Mouse (Mus musculus): ENCODE measurements at regions not wholly inside any gene's neighbourhood (a gene's known extent, or its start where the extent isn't known, plus 50 kb on each side); places are given as distances from the start of the nearest gene placed in this dataset.

DNA sequence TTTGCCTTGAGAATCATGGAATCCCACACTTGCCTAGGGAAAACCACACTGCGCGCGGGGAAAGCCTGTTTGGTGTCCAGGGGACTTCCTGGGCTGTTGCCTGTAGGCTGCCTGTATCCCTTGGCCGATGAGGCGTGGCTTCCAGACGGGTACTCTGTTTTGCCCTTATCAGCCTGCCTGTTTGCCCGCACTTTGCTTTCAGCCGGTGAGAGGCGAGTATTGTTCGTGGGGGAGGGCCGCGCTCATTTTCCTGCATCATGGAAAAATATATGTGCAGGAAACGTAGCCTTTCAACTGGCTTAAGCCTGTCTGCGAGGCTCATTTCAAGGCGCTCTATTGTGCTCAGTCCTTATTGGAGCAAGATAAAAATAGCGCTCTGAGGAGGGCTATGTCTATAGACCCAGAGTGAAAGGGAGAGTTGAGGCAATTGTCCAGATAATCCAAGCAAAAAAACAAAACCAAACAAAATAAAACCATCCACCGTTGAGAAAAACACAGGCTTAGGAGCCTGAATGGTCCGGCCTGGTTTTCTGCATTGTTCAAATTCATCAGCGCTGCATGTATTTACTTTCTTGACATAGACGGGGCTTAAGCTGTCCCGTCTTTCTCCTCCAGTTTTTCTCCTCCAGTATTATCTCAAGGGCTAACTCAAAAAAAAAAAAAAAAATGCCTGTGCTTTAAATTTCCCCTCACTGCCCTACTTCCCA lies 67.9 kb downstream of the Klf5 start:
- peak; percentile 4 to 8 for DNase-seq
- intact Hi-C loops (cut with DNase I), result no loop called here

DNA sequence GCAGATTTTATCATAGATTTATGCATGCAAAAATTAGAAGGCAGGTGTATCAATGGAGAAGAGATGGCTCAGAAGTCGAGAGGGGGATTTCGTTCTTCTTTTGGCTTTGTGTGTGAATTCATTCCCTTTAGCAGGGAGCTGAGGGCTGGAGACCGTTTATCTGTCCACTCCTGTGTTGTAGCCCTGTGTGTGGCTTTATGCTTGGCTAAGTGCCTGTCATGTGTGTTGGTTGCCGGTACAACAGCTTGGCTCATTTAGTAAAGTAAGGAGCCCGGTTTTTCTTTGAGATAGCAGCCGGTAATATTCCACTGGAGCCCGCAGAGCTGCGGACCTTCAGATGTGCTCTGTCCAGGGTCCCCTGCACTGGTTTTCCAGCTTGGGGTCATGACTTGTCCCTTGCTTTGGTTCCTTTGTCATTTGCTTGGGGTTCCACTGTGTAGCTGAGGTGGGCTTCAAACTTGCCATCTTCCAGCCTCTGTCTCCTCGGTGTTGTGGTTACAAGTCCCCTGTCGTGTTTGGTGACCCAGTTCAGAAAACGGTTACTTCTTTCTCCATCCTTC lies 68.6 kb downstream of the Klf5 start:
- DNase-seq, result no peak
- intact Hi-C loops (cut with DNase I), result no loop called here

DNA sequence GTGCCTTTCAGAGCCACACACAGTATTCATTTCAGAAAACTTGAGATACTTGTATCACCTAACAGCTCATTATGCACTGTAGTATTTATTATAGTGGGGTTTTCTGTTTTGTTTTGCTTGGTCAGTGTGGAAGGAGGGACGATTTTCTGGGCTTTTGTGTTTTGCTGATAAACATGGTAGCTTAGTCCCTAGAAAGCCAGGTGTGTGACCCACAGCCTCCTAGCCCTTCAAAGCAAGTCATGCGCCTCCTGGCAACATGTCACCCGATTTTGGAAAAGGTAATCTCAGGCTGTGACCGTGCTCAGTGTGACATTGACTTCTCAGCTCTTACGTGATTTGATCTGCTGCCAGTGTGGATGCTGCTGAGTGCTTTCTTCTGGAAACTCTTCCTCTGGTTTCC lies 70.9 kb downstream of the Klf5 start:
- intact Hi-C loops (cut with DNase I), result no loop called here
- no peak for DNase-seq

DNA sequence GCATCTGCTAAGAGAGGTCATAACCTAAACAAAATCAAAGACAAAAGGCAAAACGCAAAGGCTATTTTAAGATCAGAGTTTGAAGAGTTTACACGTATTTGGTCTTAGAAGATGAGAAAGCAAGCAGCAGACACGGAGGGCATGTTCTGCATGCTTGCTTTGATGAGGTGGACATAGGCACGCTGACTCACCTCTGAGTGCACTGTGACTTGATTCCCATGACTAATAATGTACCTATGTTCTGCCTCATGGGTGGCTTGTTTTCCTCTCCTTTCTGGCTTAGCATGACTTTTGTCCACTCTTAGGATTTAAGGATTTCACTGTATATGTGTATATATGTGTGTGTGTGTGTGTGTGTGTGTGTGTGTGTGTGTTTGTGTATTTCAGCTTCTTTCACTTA lies 75.2 kb downstream of the Klf5 start:
- intact Hi-C loops (cut with DNase I), result no loop called here
- no peak for DNase-seq

DNA sequence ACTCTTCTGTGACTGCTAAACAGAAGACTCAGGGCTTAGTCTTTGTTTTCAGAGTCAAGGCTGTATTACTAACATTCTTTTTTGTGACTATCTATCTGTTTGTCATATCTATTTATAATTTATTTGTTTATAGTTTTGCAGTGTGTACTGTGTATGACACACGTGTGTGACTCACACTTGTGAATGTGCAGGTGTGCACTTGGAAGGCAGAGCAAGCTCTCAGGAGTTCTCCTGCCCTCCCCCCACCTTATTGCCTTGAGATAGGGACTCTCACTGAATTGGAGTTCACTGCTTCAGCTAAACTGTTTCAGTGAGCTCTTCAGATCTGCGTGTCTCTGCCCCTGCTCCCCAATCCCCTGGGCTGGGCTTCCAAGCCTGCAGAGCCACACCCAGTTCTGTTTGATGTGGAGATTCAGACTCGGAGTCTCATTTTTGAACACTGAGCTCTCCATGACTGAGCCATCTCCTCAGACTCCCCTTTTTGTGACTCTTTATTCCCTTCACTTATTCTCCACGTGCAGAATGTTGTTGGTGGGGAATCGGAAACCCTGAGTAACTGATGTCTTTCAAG lies 76.6 kb downstream of the Klf5 start:
- intact Hi-C loops (cut with DNase I), result no loop called here
- DNase-seq, result no peak

DNA sequence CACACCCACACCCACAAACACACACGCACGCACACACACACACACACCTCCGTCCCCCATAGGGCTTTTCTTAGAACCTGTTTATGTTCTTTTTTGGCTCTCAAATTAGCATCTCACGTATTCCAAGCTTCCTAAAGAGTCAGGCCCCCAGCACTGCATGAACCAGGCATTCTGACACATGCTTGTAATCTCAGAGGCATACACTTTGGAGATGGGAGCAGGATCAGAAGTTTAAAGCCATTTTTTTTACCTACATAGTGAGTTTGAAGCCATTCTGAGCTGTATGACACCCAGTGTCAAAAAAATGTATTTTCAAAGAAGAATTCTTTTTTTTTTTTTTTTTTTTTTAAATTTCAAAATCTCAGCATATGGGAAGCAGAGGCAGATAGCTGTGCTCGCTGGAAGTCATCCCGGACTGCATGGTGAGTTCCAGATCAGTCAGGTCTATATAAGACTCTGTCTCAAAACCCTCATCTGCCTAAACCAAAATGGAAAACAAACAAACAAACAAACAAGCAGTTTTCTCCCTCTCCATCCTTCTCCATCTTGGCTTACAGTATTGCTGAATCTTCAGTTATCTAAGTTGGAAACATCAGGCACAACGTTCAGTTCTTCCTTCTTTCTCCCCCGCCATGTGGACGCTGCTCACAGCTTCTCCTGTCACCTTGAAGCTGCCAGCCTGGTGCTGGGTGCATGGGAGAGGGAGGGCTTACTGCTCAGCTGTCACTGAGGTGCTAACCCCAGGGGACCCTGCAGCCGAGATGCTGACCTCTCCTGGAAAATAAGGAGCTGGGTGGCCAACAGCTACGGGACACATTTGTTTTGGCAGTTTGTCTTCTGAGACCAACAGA lies 78.4 kb downstream of the Klf5 start:
- intact Hi-C loops (cut with DNase I), result no loop called here
- DNase-seq, result no peak

DNA sequence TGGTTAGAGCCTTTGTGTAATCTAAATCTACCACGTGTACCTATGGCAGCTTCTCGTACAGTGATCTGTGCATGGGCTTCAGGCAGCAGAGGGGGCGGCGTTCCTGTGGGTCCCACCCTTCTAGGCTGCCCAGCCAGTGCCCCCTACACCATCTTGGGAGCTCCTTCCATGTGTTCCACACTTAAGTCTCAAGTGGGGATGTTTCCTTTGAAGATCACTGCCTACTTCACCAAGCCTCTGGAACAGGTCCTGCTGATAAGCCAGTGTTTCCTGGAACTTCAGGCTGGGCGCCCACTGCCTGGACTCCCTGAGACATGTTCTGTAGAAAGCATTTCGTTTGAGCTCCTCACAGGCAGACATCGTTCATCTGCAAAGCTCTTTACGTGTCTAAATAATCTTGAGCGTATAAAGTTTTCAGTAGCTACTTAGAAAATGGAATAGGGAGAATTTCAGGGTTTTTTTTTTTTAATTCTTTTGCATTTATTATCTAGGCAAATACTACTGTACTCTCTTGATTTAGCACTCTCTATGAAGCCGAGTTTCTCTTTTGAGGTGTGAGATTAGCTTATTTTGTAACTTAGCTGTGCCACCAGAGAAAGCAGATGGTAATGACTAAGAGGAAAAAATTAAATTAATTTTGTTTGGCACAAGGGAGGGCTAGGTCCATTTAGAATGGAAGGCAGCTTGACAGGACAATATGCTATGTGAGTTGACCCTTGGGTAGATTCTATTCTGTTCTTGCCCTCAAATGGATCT lies 82.9 kb downstream of the Klf5 start:
- intact Hi-C loops (cut with DNase I), result no loop called here
- DNase-seq, result no peak

DNA sequence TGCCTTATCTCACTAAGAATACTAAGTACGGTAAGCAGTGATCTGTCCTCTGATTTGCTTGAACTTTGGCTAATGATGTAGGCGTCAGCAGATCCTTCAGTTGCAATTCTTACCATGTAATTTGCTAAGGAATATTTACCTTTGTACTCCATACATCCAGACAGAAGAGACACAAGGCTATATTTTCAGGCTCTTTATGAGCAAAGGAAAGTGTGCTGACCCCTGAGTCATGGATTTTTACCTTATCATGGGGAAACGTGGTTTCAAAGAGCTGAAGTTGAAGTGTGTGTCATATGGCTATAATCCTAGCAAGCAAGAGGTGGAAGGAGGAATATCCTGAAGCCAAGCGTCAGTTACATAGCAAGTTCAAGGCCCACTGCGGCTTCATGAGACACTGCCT lies 83.6 kb downstream of the Klf5 start:
- intact Hi-C loops (cut with DNase I), result no loop called here
- no peak for DNase-seq

DNA sequence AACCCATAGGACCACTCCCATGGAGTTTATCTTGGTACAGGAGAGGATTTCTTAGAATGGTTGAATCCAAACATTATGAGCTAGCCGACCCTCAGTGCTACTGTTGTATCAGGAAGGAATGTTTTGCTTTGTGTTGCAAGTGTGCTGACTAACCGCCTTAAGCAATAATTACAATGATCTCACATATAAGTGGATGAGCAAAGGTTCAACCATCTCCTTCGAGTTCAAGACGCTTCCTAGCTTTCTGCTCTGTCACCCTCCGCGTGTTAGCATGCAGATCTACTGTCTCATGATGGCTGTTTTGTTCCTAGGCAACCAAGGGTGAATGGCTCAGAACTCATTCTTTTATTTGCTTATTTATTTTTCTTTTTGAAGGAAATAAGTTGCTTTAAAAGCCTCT lies 84.7 kb downstream of the Klf5 start:
- DNase-seq, result no peak
- intact Hi-C loops (cut with DNase I), result no loop called here

DNA sequence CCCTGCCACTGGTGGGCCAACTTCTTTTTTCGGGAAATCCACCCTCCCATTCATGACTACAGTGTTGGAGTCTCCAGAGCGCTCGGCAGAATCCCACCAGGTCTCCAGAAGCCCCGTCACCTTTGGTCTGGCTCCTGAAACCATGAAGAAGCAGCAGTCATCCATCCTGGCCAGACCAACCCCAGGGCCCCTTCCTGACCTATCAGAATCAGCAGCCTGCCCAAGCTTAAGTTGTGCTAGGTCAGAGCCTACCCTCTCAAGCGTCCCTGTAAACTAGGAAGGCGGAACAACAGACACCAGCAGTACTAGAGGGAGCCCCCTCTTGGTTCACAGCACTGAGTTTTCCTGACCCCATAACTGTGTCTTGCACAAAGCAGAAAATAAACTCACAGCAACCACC lies 89.1 kb downstream of the Klf5 start:
- intact Hi-C loops (cut with DNase I), result no loop called here
- no peak for DNase-seq

DNA sequence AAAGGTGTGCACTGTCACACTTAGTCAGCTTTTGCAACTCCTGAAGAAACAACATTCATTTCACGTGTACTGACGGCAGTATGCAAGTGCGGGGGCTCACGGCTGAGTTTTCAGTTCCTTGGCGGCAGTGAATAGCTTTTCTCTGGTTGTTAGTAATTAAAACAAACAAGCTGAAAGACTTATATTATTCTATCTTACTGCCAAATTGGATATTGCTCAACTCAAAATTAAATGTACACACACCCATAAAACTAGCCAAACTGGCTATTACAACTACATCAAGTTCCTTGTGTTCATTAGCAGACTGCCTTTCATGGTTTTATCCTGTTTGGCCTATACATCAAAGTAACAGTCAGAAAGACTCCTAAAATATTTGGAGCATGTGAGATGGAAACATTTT lies 90.8 kb downstream of the Klf5 start:
- intact Hi-C loops (cut with DNase I), result no loop called here
- DNase-seq, result no peak

DNA sequence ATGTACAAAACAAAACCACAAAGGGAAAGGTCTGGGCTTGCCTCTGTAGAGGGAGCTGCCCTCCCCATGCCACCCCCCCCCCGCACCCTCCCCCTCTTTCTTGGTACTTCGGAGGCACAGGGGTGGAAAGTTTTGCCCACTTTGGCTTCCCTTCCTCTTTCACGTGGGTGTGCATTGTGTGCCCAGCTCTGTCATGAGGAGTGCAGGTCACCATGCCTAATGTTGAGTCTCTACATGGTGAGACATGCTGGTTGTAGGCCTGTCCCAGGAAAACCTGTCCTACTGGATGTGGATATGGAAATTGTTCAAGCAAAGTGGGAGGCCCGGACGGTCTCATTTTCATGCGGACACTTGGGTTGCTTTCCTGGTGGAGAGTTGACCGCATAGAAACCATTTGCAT lies 93.2 kb downstream of the Klf5 start:
- intact Hi-C loops (cut with DNase I), result no loop called here
- DNase-seq, result no peak

DNA sequence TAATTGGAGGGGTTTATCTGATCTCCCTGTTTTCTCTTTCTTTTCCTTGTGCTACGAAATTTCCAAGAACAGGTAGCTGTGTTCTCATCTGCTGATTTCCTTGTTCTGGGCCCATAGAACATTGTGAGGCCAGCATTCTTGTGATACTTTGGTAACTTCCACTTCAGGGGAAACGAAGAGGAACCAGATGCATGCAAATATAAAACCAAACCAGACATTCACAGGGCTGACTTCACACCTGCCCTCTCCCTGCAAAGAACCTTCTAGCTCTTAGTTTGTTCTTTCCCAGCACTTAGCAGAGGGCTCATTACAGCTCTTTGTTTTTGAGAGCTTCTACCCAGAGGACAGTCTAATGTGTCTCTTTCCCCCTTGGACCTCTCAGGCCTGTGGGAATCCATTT lies 94.3 kb downstream of the Klf5 start:
- intact Hi-C loops (cut with DNase I), result no loop called here
- DNase-seq, result no peak

DNA sequence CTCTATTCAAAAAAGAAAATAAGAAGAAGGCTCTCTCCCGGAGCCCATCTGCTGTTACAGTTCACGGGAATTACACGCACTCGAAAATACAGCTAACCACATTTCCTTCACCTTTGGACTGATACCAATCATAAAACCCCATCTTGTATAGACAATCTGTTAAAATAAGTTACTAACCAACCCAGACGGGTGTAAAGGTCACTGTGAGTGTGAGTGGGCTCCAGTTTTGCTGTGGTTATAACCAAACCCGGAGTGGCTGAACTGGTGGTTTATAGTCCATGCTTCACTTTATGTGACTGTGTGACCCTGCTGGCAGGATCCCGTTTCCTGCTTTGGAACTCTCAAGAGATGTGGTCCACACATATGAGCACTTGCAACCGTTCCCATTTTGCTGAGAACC lies 95.1 kb downstream of the Klf5 start:
- no peak for DNase-seq
- intact Hi-C loops (cut with DNase I), result no loop called here

DNA sequence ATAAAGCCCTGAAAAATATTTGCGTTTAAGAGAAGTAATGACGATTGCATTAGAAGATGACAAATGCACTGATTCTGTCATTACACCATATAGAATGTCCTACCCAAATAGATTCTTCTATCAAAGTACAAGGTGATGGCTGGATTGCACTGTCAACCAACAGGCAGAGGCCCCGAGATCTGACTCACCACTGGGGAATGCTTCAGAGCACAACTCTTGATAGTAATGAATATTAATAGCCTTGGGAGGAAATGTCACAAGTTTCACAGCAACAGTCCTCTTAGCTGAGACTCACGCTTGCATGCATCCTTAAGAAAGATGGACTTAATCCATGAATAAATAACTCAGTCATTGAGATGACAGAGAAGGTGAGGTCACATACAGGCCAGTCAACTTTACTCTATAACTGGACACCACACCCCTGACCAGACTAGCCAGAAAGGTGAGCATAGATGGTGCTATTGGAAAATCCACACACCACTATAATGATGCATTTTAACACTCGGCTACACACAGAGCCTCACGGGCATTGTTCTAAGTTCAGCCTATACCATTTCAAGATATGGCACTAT lies 104.8 kb downstream of the Klf5 start:
- no peak for DNase-seq
- intact Hi-C loops (cut with DNase I), result no loop called here

DNA sequence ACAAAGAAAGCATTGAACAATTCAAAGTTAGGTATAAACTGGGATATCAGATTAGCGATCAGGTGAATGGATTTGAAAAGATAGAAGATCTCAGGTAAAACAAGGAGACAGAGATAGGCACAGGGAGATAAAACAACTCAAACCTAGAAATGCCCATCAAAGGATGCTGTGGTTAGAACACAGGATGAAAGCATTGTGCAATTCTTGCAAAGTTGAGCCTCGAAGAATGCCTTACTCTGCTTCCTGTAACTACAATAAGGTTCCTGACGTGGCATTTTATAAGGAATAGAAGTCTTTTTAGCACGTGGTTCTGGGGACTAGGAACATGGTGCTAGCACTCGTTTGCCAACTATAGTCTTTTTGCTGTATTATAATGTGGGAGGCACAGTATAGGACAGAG lies 106.7 kb downstream of the Klf5 start:
- intact Hi-C loops (cut with DNase I), result no loop called here
- no peak for DNase-seq

DNA sequence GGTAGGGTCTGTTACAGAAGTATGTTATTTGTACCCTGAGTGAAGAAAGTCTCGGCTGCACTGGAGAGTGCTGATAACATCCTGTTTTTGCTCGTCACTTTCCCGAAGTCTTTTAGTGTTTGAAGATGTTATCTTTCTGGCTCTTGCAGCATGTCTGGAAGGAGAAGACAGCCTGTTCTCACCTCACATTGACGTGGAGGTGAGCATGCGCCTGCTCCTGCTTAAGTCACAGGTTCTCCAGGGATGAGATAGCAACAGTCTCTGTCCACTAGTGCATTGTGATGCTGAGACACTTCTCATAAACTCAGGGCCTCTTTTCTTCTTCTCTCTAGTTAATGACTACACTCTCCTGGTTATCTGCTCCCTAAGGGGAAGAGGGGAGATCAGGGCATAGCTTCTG lies 113.3 kb downstream of the Klf5 start:
- DNase-seq, result no peak

DNA sequence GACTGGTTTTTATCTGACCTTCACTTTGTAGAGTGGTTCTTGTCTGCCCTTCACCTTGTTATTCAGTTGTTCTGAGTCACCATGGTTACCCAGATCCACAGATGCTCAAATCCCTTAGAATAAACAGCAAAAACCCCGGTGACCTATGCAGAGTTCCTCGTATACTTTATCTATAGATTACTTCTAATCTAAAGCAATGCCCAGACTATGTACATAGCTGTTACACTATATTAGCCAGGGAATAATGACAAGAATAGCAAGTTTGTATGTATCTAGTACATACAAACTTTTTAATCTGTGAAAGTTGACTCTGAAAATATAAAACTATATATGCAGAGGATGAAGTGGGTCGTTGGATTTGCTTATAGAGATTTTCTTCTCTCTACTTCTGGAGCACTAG lies 117.7 kb downstream of the Klf5 start:
- intact Hi-C loops (cut with DNase I), result no loop called here
- no peak for DNase-seq

More for the DNA sequence above, 113.3 kb downstream of the Klf5 start:
- intact Hi-C loops (cut with DNase I), result no loop called here

DNA sequence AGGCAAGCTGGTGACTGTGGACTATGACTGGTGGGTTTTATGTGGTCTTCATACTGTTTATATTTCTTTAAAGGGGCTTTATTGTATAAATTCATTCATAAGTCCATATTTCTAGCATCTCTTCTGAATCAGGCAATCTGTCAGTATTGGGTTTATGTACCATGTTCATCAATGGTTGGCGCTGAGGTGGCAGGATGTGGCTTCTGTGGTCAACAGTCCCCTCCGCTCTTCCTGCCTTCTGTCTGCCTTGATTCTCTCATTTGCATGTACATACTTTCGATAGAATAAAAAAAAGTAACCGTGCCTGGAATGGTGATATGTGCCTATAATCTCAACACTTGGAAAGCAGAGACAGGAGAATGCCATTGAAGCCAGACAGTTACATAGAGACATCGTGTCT lies 120.5 kb downstream of the Klf5 start:
- no peak for DNase-seq
- intact Hi-C loops (cut with DNase I), result no loop called here

DNA sequence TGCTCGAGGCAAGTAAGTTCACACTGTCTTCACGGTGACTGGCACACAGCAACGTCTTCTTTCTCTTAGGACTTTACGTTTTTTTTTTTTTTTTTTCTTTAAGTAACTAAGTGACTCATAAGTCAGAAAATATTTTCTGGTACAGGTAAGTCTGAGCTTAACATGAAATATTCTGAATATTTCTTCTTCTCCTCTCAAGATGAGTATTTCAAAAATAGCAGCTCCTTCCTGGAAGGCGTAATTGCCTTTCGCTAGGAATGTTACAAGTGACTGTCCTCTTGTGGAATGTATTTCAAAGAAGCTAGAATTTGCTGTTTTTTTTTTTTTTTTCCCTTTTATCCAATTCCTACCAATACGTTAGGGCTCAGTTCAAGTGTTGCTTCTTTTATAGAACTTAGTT lies 124.8 kb downstream of the Klf5 start:
- intact Hi-C loops (cut with DNase I), result no loop called here

DNA sequence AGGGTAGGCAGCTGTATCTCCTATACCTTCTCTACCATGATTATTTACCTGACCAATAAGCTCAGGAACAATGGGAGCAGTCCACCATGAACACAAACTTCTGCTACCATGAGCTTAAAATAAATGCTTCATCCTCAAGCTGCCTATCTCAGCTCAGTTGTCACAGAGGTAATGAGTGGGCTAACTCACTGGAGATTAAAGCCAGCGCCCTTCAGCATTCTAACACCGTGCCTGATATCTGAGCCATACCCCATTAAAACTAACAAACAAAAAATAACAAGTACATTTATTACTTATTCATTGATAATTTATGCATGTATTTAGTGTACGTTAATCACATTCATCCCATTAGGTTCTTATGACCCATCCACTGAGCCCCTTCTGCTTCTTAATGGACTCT lies 128.6 kb downstream of the Klf5 start:
- intact Hi-C loops (cut with DNase I), result no loop called here
- no peak for DNase-seq

More for the DNA sequence above, 124.8 kb downstream of the Klf5 start:
- DNase-seq, result no peak
